Mouse (Mus musculus) monocyte, adult 2 months (primary cell): Measurements from ENCODE around the gene Dab1.

Experiments used
- DNase-seq, 2 experiments: peaks; one replicate each; pipeline ENCODE4 v3.0.0; 2022; ENCODE audit warnings: low spot score in 2 of 2, low read depth in 1 of 2

Dab1 gene

DNA sequence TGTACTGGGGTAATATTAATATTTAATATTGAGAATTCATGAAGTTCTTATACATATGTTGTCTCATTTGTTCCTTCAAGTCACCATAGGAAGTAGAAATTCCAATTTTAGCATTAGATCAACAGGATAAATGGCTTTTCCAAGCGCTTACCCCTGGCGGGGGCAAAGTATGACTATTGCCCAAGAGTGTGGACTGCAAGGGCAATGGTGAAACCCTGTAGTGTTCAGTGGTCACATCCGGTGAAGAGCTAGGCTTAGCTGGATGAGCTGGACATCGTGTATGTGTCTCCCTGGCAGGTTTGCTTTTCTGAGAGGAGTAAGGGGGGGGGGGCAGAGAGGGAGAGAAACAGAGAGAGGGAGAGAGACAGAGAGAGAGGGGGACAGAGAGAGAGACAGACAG is 819.6 kb downstream of the Dab1 start:
- DNase-seq: no peak

DNA sequence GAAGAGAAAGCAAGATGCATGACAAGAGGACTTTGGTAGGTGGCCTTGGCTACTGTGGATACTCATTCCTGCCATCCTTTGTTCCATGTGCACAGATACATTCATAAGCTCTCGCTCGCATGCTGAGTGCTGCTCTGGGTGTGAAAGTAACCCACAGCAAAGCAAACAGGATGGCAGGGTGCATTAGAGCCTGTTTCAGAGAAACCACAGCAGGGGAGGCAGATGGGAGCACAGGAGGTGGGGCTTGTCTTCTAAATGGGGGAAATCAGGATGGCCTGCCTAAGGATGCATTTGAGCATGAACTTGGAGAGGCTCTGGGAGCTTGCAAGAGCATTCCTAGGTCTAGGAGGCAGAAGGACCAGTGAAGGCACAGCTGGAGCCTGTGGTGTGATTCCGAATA is 820.5 kb downstream of the Dab1 start:
- DNase-seq: no peak

DNA sequence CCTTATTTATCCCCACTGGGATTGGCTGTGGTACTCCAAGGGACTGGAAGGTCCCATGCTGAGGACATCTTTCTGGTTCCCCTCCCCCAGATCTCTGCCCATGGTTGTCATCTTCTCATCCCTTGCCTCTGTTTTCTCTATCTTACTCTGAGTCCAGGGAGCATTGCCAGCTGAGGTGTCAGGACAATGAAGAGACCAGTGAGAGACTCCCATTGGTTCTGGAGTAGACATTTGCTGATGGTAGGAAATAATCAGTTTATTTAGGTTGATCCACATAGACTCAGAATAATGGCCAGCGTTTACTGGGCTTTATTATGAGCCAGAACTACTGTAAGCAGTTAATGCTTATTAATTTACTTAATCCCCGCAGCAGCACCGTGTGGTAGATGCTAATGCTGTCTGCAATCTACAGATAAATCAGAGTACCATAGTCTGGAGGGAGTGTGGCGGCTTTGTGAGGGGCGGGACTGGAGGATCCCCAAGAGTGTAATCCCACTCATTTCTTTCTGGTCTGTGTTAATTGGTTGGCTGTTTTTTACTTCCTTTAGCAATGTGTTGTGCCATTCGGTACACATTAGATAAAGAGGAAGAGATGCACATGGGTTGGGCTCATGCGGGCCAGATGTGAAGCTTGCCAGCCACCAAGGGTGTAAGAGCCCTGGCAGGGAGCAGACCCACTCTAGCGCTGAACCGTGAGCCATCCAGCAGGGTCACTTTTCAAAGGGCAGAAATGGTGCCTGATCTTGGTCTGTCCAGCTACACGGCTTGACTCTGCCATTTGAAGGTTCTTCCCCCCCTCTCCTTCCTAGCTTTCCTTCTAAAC is 824.0 kb downstream of the Dab1 start:
- DNase-seq: no peak

DNA sequence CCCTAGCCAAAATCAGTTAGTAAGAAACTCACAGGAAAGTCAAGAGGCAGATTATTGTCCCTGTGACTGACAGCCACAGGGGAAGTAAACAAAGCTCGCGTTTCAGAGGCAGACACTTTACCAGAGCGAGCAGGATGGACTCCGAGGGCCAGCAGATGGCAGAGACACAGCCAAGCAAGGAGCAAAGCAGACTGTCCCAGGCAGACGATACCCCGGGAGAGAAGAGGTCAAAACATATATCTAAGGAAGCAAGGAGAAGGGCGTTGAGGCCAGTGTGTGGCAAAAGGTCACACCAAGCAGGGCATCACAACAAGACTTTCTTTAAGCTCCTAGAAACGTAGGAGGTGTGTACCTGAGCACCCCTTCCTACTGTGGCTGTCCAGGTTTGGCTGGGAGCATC is 824.6 kb downstream of the Dab1 start:
- no peak for DNase-seq

DNA sequence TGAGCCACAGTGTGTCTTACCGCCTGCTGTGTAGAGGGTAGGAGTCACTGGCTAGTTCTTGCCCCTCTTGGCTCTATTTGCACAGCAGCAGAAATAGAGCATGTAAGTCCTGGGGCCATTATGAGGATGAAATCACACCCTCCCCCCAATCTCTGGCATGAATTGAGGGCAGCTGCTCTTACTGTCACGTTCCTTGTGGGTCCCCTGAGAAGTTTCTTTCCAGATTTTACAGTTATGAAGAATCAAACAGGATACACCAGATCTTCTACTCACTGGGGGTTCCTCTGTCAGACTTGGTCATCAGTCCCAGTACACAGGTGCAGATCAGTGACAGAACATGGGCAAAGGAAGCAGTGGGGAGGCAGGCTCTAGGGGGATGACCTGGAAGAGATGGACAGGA is 825.8 kb downstream of the Dab1 start:
- DNase-seq: no peak

DNA sequence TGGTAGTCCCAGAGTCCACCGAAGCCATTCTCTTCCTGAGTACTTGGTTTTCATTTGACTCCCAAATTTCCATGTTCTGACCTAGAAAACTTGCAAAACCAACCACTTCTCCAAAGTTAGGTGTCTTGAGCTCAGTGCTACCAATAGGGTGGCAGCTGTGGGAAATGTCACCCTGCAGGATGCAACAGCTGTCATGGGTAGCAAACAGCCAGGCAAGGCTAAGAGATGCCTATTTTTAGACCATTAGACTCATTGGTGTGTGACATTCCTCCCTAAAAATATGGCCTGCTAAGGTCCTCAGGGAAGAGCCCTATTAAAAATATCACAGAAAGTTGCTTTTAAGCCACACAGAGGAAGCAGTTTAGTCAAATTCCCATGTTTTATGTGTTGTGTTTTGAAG is 829.0 kb downstream of the Dab1 start:
- DNase-seq: no peak

DNA sequence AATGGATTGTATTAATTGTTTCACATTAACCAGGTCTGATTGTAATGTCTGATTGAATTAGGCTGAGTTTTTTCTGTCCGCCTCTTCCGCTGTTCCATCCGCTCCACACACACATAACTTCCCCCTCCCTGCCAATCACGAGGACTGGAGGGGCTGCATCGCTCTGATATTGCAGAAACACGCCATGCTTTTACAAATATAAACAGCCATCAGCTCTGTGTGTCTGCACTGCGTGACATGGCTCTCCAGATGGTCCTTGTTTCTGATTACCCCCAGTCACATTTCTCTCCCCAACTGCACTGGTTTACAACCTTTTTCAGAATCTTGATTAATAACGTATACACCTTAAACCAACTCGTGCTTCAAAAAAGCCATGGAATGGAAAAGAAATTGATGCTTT is 831.5 kb downstream of the Dab1 start:
- DNase-seq: no peak

DNA sequence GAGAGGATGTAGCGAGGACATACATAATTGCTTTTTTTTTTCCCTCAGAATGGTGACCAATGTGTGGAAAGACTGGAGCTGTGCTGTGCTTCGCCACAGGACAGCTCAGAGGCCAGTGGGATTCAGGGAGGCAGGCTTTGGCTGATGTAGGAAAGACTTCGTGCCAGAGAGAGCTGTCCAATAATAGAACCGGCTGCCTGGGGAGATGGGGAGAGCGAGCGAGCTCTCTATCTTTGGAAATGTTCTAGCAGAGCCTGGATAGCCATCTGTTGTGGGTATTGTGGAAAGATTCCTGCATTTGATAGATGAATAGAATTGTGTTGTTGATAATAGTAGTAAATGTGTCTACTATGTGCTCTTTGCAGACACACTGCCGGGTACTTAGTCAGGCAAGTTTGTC is 833.4 kb downstream of the Dab1 start:
- no peak for DNase-seq

DNA sequence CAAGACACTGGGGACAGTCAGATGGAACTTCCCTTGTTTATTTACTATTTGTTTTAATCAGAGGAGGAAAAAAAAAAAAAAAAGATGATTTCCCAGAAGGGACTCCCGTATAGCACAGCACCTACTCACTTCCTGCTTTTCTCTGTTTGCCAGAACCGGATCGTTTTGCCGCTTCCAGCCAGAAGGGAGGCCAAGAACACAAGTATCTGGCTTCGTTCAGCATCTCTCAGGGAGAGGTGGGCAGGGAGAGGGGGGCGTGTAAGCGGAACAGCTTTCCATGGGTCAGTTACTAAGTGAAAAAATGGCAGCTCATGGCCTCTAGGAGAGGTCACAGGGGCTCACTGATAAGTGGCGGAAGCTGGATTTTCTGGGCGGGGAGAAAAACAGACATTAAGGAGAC is 836.0 kb downstream of the Dab1 start:
- no peak for DNase-seq

DNA sequence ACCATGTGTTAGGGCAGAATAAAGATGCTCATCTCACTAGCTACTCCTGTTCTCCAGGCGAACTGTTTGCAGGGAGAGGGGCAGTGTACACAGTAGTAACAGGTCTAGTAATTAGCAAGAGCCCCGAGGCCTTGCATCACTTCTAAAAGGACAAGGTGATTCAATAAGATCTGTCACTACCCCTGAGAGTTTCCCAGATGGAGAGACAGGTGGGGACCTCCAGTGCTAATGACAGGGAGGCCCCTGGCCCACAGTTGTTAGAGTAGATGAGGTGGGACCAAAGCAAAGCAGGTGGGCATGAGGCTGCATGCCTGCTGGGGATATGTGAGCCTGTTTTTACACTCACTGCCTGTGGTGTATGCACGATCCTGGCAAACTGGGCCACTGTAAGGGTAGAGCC is 836.6 kb downstream of the Dab1 start:
- no peak for DNase-seq

DNA sequence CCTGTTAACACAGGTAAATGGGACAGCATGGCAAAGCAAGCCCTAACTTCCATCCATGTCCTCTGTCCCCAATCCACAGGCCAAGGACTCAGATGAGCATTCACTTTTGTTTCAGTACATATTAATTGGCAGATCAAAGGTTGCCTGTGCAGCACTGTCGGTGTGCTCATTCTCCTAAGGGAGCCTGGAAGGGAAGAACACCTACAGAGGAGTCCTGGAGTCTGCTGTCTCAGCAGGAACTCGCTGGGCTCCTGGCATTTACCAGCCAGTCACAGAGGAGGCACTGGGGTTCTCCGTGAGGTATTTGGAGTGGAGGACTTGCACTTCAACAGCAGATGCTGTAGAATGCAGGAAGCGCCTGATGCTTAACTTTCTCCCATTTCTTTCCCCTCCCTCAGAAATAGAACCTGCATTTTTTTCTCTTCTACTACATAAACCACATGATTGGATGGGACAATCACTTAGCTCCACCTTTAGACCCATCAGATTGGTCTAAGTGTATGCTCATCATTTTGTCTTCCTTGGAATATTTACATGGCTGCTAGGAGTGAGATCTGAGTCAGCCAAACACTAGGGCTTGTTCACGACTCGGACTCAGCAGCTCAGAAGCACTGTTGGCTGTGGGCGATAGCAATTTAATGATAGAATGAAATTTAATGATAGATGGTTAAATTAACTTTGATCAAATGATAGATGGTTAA is 837.2 kb downstream of the Dab1 start:
- no peak for DNase-seq

DNA sequence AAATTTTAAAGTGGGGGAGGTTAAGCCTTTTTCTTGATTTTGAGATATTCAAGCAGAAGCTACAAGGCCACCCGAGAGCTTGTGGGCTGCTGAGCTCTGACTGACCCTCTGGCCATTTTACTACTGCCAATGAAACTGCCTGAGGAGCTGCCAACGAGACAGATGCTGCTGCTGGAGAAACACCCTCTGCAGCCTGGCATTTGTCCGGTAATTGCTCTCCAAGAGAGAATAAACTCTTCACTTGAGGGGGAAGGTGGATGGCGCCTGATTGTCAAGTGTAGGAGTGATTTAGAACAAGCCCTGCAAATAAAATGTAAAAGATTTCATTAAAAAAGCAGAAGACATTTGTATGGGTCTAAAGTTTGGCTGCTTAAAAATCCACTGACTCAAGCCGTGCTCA is 839.6 kb downstream of the Dab1 start:
- no peak for DNase-seq

DNA sequence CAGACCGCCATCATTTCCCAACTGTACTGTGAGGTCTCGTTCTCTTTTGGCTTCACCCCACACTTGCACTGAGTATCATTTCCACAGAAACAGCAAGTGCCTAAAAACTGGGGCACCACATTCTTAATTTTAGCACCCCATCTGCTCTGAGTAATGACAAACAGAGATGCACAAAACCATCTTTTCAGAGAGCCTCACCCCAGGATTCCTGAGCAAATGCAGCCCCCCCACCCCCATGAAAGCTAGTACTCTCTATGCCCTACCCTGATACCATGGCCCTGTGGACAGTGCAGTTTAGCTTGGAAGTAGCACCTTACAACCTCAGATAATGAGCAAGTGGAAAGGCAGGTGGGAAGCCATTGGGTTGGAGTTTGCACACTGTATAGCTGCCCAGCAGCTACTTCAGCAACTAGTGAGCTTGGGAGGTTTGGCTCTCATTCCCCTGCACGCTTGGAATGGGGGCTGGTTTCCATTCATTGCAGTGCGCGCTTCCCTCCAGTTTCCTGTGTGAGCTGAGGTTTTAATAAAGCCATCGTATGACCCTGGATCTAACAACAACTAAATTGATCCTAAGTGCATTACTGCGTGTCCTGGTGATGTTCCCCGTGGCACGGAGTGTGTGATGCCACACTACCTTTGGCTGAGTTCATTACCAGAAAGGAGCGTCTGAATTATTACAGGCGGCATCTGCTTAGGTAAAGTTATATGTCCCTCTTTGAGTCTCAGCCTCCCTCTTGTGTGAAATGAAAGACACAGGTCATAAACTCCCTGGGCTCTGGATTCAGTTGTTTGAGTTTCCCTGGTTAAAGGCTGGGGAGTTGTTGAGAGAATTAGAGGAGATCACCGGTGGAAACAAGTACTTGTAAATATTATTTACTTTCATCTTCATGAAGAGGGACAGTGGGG is 842.2 kb downstream of the Dab1 start:
- DNase-seq: no peak

DNA sequence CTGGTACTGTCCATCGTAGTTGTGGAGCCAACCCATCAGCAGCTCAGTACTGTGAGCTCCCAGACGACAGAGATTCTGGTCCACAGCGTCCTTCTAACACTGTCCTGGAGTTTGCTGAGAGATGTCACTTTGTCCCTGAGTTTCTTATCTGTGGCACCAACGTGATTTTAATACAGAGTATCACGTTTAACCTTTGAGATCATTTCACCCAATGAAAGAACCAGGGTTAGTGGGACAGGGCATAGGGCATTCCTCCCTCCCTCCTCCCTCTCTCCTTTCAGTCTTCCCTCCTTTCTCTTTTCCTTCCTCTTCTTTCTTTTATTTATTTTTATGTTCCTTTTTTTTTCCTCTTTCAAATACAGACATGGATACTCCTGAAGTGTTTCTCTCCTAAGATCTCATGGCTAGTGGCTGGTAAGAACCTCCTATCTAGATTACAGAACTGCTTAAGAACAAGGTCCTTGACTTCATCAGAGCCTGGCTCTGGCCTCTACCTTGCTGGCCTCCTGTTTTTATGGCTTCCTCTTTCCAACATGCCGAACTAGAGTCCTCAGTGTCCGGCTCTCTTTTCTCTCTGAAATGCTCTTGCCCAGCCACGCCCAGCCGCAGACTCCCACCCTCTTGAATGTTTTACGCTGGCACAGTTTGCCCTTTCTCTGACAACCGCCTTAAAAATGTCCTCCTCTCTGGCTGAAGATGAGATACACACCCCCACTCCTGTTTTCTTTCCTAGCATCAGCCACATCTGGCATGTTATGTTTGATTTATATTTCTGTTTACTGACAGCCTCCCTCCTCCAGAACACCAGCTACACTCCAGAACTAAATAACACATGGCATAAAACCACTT is 844.0 kb downstream of the Dab1 start:
- DNase-seq: no peak

DNA sequence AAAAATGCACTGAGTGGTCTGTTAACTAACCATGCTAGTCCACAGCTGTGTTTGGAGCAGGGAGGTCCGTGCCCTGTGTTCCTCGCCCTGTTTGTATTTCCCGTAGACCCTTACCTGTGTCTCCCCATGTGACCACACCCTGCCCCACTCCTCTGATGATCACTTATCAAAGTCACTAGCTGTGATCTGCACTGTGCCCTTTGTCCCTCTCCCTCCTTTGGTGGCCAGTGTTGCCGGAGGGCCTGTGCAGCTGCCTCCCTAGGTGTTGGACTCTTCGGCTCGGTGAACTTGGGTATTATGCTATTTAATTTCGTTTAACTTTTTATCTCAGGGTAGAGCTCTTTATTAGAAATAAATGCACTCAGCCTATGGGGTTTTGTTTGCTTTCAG is 844.6 kb downstream of the Dab1 start:
- DNase-seq: no peak

DNA sequence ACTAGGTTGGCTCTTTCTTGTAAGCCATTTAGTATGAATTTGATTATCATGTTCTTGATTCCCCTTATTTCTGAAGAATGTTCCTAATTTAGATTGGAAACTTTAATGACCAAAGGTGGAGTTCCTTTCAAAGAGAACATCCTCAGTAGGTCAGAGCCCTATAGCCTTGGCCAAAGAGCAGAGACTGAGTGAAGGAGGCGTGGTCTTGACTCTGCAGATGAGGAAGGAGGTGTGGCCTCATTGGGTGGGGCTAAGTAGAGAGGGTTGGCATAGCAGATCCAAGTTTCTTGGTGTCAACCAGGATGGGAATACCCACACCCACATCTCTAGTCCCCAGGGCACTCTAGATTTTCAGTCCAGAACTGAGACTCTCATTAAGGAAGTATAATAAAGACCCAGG is 846.4 kb downstream of the Dab1 start:
- no peak for DNase-seq

DNA sequence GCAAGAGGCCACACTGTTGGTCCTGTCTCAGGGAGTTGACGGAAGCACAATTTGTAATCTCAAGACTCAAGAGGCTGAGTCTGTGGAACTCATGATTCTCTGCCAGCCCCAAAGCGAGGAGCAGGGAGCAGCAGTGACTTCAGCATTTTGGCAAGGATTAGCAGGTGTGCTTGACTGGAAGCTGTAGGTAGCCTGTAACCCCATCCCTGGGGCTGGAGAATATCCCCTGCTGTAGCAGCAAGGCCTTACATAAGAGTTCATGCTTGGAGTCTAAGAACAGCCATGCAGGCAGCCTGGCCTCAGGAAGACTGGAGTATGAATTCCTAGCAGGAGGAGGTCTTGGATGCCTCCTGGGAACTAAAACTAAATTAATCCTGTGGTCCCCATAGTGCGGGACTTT is 849.5 kb downstream of the Dab1 start:
- no peak for DNase-seq

DNA sequence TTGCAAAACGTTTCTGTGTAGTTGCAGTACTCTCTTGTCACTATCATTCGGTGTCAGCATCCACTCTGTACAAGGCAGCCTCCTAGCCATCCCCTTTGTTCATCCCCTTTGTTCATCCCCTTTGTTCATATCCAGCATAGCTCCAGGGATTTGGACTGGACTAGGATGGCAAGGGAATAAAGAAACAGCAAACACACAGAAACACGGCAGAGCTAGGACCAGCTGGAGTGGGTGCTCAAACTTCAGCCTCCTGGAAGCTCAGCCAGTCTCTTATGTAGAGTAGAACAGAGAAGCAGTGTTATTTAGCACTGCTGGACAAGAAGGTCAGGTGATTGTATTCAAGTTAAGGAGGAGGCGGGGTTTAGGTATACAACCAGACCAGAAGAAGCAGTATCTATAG is 853.8 kb downstream of the Dab1 start:
- DNase-seq: no peak

DNA sequence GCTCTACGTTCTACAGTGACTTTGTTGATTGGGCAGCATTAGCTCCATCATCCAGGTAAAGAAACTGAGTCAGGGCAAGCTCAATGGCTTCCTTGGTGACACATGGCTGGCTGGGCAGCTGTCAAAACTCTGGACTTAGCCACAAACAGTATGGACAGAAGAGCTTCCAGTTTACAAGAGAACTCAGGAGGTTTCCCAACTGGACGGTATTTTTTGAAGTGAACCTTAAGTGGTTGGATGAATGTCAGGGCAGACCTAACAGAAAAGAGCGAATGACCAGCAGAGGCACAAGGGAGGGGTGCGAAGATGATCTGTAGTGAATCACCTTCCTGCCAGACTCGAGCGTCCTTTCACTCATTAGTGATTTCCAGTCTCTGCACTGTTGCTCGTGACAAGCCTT is 857.7 kb downstream of the Dab1 start:
- DNase-seq: no peak

DNA sequence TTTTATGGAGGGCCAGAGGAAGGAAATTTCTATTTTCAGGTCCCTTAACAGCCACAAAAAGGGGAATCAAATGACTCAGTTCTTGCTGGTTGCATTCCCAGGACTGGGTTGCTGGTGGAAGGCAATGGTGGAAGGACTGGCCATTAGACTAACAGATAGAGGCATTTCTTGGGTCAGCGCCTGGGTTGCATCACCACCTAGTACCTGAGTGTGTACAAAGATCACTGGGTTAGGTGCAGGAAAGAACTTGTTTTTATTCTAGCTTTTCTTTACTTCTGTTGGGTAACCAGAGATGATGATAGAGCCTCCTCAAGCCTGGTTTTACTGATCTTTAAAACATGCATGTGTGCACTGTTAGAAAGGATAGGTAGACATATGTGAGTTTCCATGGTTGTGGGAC is 864.8 kb downstream of the Dab1 start:
- no peak for DNase-seq

DNA sequence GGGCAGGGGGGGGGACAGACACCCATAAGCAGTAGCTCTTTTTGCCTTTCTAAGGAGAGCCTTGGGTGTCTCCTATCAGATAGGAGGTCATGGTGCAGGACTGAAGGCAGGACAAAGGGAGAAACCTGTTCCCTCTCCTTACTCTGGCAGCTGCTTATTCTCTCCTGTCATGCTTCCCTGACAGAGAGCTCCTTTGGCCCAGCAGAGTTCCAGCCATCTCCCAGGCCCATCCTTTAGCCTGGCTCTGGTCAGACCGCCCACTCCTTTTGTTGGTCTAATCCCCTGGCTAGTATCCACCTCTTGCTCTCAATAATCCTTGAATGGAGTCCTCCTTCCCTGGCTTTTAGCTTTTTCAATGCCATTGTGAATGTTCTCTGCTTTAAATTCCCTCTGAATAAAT is 878.1 kb downstream of the Dab1 start:
- no peak for DNase-seq
